Mouse (Mus musculus): ENCODE measurements around the gene Bcas3. TPM values are rescaled to one million over a fixed set of nuclear protein-coding genes. Genes with fewer than 3 reads are reported as not detected.
A peak's percentile ranks its signal among the peaks of the same experiment; 100 is the strongest.

Gene Bcas3
- polyA plus RNA-seq, 1 experiment from 2014 or later: 26.5 TPM

- H3K4me3 ChIP-seq: no peak overlapping the region
- peak overlapping the region; percentile 66; the same call in 1 of the 2 replicates for H3K27ac ChIP-seq
- H3K4me1 ChIP-seq: peaks cover 80% of the 10 kb centered on the region
- H3K27me3 ChIP-seq (ENCODE audit: low read depth, poor library complexity, severe bottlenecking): peaks cover 14% of the 10 kb centered on the region
- no peaks in the 10 kb centered on the region for H3K9me3 ChIP-seq (replicated peaks)
- H3K36me3 ChIP-seq: no peaks in the 10 kb centered on the region
- no peak for DNase-seq (ENCODE audit: low spot score)
- WGBS: 77% methylated on average over 5 of the region's 5 CpGs
Observed at GRCm38 (mm10) chr11:85678666-85679065, 325.7 kb downstream of the Bcas3 start.

- 0 out of 2 replicates have a peak, but pooled peaks cover 1% of the 10 kb centered on the region for H3K27me3 ChIP-seq (ENCODE audit: low read depth, poor library complexity, severe bottlenecking)
- H3K4me1 ChIP-seq: peaks cover 58% of the 10 kb centered on the region
- DNase-seq (ENCODE audit: low spot score): no peak
- no peaks in the 10 kb centered on the region for H3K9me3 ChIP-seq (replicated peaks)
- 84% methylated on average over 11 of the region's 11 CpGs for WGBS
- no peaks in the 10 kb centered on the region for H3K36me3 ChIP-seq
- H3K27ac ChIP-seq: no peak overlapping the region
- H3K4me3 ChIP-seq: no peak overlapping the region
Observed at GRCm38 (mm10) chr11:85681580-85682419, 328.8 kb downstream of the Bcas3 start.

- 0 out of 2 replicates have a peak, but pooled peaks cover 14% of the 10 kb centered on the region for H3K27me3 ChIP-seq (ENCODE audit: low read depth, poor library complexity, severe bottlenecking)
- no peak overlapping the region for H3K27ac ChIP-seq
- no peak for DNase-seq (ENCODE audit: low spot score)
- 93% methylated on average over 2 of the region's 2 CpGs for WGBS
- H3K4me3 ChIP-seq: no peak overlapping the region
- H3K36me3 ChIP-seq: no peaks in the 10 kb centered on the region
- peaks cover 37% of the 10 kb centered on the region for H3K4me1 ChIP-seq
- H3K9me3 ChIP-seq (replicated peaks): no peaks in the 10 kb centered on the region
Observed at GRCm38 (mm10) chr11:85684981-85685380, 332.0 kb downstream of the Bcas3 start.

- no peaks in the 10 kb centered on the region for H3K36me3 ChIP-seq
- DNase-seq (ENCODE audit: low spot score): no peak
- H3K27ac ChIP-seq: no peak overlapping the region
- 0 out of 2 replicates have a peak, but pooled peaks cover 14% of the 10 kb centered on the region for H3K27me3 ChIP-seq (ENCODE audit: low read depth, poor library complexity, severe bottlenecking)
- H3K9me3 ChIP-seq (replicated peaks): no peaks in the 10 kb centered on the region
- peaks cover 28% of the 10 kb centered on the region for H3K4me1 ChIP-seq
- WGBS: 31% methylated on average over 8 of the region's 8 CpGs
- H3K4me3 ChIP-seq: no peak overlapping the region
Observed at GRCm38 (mm10) chr11:85687816-85688439, 335.0 kb downstream of the Bcas3 start.

GRCm38 (mm10) chr11:85688440-85688838 is 335.5 kb downstream of the Bcas3 start:
- 67% methylated on average over 6 of the region's 6 CpGs for WGBS
- no peaks in the 10 kb centered on the region for H3K36me3 ChIP-seq
- H3K9me3 ChIP-seq (replicated peaks): no peaks in the 10 kb centered on the region
- peaks cover 28% of the 10 kb centered on the region for H3K4me1 ChIP-seq
- no peak for DNase-seq (ENCODE audit: low spot score)
- no peak overlapping the region for H3K27ac ChIP-seq
- no peak overlapping the region for H3K4me3 ChIP-seq
- peaks cover 14% of the 10 kb centered on the region; the same call in 1 of the 2 replicates for H3K27me3 ChIP-seq (ENCODE audit: low read depth, poor library complexity, severe bottlenecking)

GRCm38 (mm10) chr11:85689226-85689625 is 336.3 kb downstream of the Bcas3 start:
- peaks cover 29% of the 10 kb centered on the region for H3K4me1 ChIP-seq
- no peaks in the 10 kb centered on the region for H3K9me3 ChIP-seq (replicated peaks)
- H3K27me3 ChIP-seq (ENCODE audit: low read depth, poor library complexity, severe bottlenecking): peaks cover 18% of the 10 kb centered on the region; the same call in 1 of the 2 replicates
- H3K36me3 ChIP-seq: no peaks in the 10 kb centered on the region
- DNase-seq (ENCODE audit: low spot score): no peak
- H3K27ac ChIP-seq: no peak overlapping the region
- 91% methylated on average over 5 of the region's 5 CpGs for WGBS
- no peak overlapping the region for H3K4me3 ChIP-seq

GRCm38 (mm10) chr11:85691285-85691684 is 338.3 kb downstream of the Bcas3 start:
- WGBS: 49% methylated on average over 5 of the region's 5 CpGs
- H3K4me3 ChIP-seq: no peak overlapping the region
- no peak for DNase-seq (ENCODE audit: low spot score)
- peaks cover 37% of the 10 kb centered on the region for H3K27me3 ChIP-seq (ENCODE audit: low read depth, poor library complexity, severe bottlenecking)
- H3K36me3 ChIP-seq: no peaks in the 10 kb centered on the region
- H3K27ac ChIP-seq: no peak overlapping the region
- H3K4me1 ChIP-seq: peaks cover 49% of the 10 kb centered on the region
- H3K9me3 ChIP-seq (replicated peaks): no peaks in the 10 kb centered on the region

- H3K4me1 ChIP-seq: peaks cover 76% of the 10 kb centered on the region
- no peaks in the 10 kb centered on the region for H3K36me3 ChIP-seq
- 73% methylated on average over 16 of the region's 16 CpGs for WGBS
- no peak for DNase-seq (ENCODE audit: low spot score)
- peaks cover 48% of the 10 kb centered on the region for H3K27me3 ChIP-seq (ENCODE audit: low read depth, poor library complexity, severe bottlenecking)
- peak overlapping the region; percentile 68 for H3K27ac ChIP-seq
- no peaks in the 10 kb centered on the region for H3K9me3 ChIP-seq (replicated peaks)
- no peak overlapping the region for H3K4me3 ChIP-seq
Observed at GRCm38 (mm10) chr11:85695614-85696263, 342.8 kb downstream of the Bcas3 start.

- H3K9me3 ChIP-seq (replicated peaks): no peaks in the 10 kb centered on the region
- 46% methylated on average over 14 of the region's 14 CpGs for WGBS
- no peak overlapping the region for H3K4me3 ChIP-seq
- DNase-seq (ENCODE audit: low spot score): no peak
- peaks cover 68% of the 10 kb centered on the region for H3K4me1 ChIP-seq
- H3K27me3 ChIP-seq (ENCODE audit: low read depth, poor library complexity, severe bottlenecking): peaks cover 48% of the 10 kb centered on the region
- H3K27ac ChIP-seq: peak overlapping the region; percentile 25; the same call in 1 of the 2 replicates
- H3K36me3 ChIP-seq: no peaks in the 10 kb centered on the region
Observed at GRCm38 (mm10) chr11:85696491-85697398, 343.8 kb downstream of the Bcas3 start.

GRCm38 (mm10) chr11:85697468-85697867 is 344.5 kb downstream of the Bcas3 start:
- Histone ChIP-seq H3K4me3 (no peak overlapping the region), H3K36me3 (no peaks in the 10 kb centered on the region), H3K4me1 (peaks cover 68% of the 10 kb centered on the region), H3K27me3 (ENCODE audit: low read depth, poor library complexity, severe bottlenecking) (peaks cover 48% of the 10 kb centered on the region), H3K27ac (no peak overlapping the region; the same call in 1 of the 2 replicates), H3K9me3 (replicated peaks) (no peaks in the 10 kb centered on the region)
- DNase-seq (ENCODE audit: low spot score): no peak
- 62% methylated on average over 4 of the region's 4 CpGs for WGBS

GRCm38 (mm10) chr11:85698242-85698641 is 345.3 kb downstream of the Bcas3 start:
- Histone ChIP-seq H3K27ac (no peak overlapping the region), H3K4me1 (peaks cover 60% of the 10 kb centered on the region)

More at GRCm38 (mm10) chr11:85698242-85698641, 345.3 kb downstream of the Bcas3 start:
- Histone ChIP-seq H3K9me3 (replicated peaks) (no peaks in the 10 kb centered on the region), H3K27me3 (ENCODE audit: low read depth, poor library complexity, severe bottlenecking) (peaks cover 48% of the 10 kb centered on the region), H3K36me3 (no peaks in the 10 kb centered on the region), H3K4me3 (no peak overlapping the region)
- DNase-seq (ENCODE audit: low spot score): no peak
- 64% methylated on average over 11 of the region's 11 CpGs for WGBS

Data from limb, embryonic 10.5 days (tissue).